Mouse (Mus musculus) kidney, postnatal 0 days (tissue): ENCODE results near the gene Rab37. TPM values are rescaled to one million over a fixed set of nuclear protein-coding genes. Genes with fewer than 3 reads are reported as not detected.

Source experiments
- ATAC-seq: fragments of 200-750 bp; cut with Nextera tagmentation; replicated peaks from 2 replicates; pipeline ENCODE4 v1.8.0; 2017; ENCODE audit warnings: low read depth, moderate number of reproducible peaks, moderate TSS enrichment, moderate library complexity; ENCODE audit not compliant: low FRiP score
- DNase-seq: peaks from one replicate; pipeline ENCODE4 v3.0.0-alpha.2; 2016; ENCODE audit warnings: low spot score
- H3K27ac ChIP-seq: fragments of 300-500 bp; sonication (generic); 2 replicates; pipeline ENCODE4 v1.5.1; 2014; ENCODE audit warnings: mild to moderate bottlenecking
- H3K27me3 ChIP-seq: fragments of 300-500 bp; sonication (generic); 2 replicates; pipeline ENCODE4 v1.6.1; 2014; ENCODE audit warnings: low read length, mixed read lengths; ENCODE audit not compliant: insufficient read depth
- H3K36me3 ChIP-seq: fragments of 300-500 bp; sonication (generic); 2 replicates; pipeline ENCODE4 v1.6.1; 2014; ENCODE audit warnings: low read length, mixed read lengths; ENCODE audit not compliant: insufficient read depth
- H3K4me1 ChIP-seq: fragments of 300-500 bp; sonication (generic); replicated peaks from 2 replicates; pipeline ENCODE4 v1.6.1; 2014; ENCODE audit warnings: antibody characterized with exemption, low read length, mixed read lengths; ENCODE audit not compliant: insufficient read depth
- H3K4me2 ChIP-seq: fragments of 300-500 bp; sonication (generic); 2 replicates; pipeline ENCODE4 v1.6.1; 2014; ENCODE audit warnings: mild to moderate bottlenecking, low read length, moderate library complexity, mixed read lengths
- H3K4me3 ChIP-seq: fragments of 300-500 bp; sonication (generic); replicated peaks from 2 replicates; pipeline ENCODE4 v1.5.1; 2014; ENCODE audit warnings: low read depth, low read length
- H3K9ac ChIP-seq: fragments of 300-500 bp; sonication (generic); 2 replicates; pipeline ENCODE4 v1.6.1; 2014; ENCODE audit warnings: low read depth, low read length
- H3K9me3 ChIP-seq: fragments of 300-500 bp; sonication (generic); replicated peaks from 2 replicates; pipeline ENCODE4 v1.6.1; 2016; ENCODE audit warnings: low read length, inconsistent platforms, mixed read lengths
- CTCF ChIP-seq: IDR thresholded peaks from 2 replicates; pipeline ENCODE4 v1.5.1; 2016; ENCODE audit warnings: antibody characterized with exemption, low read depth, mild to moderate bottlenecking, moderate library complexity
- WGBS: fragments of 180-500 bp; shearing (Covaris S2); extraction: QIAGEN DNeasy Blood & Tissue Kit; methylation state at CpG from one replicate; pipeline ENCODE4 v1.1.7; 2014; 5-methylcytosine and 5-hydroxymethylcytosine counted together
- polyA plus RNA-seq: library from polyadenylated mRNA; unstranded; fragments of >200 nt; fragmentation: Nextera tagmentation; extraction: Ambion mirVana; gene quantifications from 2 replicates; pipeline ENCODE4 v1.2.1, GENCODE M21; 2015

Gene Rab37
- polyA plus RNA-seq, 1 experiment from 2014 or later = 1.8 TPM

GRCm38 (mm10) chr11:115082196-115082595 is 9.0 kb upstream of the Rab37 start:
- H3K27me3 ChIP-seq = no peaks in the 10 kb centered on the region
- H3K9ac ChIP-seq = no peak overlapping the region
- ATAC-seq (no peak), DNase-seq (peak; percentile 57)
- H3K9me3 ChIP-seq = no peaks in the 10 kb centered on the region
- H3K27ac ChIP-seq = no peak overlapping the region
- no peak overlapping the region for H3K4me3 ChIP-seq
- no peaks in the 10 kb centered on the region for H3K4me1 ChIP-seq
- TF ChIP-seq CTCF = no peak
- H3K36me3 ChIP-seq = no peaks in the 10 kb centered on the region
- no peak overlapping the region for H3K4me2 ChIP-seq
- WGBS = 44% methylated on average over 6 of the region's 6 CpGs

GRCm38 (mm10) chr11:115083376-115084139 is 7.7 kb upstream of the Rab37 start:
- Histone ChIP-seq H3K9ac (no peak overlapping the region), H3K27ac (no peak overlapping the region), H3K27me3 (no peaks in the 10 kb centered on the region), H3K36me3 (no peaks in the 10 kb centered on the region), H3K4me3 (no peak overlapping the region), H3K4me1 (no peaks in the 10 kb centered on the region), H3K4me2 (no peak overlapping the region), H3K9me3 (no peaks in the 10 kb centered on the region)
- TF ChIP-seq CTCF = peak; percentile 98
- WGBS = 39% methylated on average over 18 of the region's 18 CpGs
- no peak for ATAC-seq
- DNase-seq = peak; percentile 84

DNA sequence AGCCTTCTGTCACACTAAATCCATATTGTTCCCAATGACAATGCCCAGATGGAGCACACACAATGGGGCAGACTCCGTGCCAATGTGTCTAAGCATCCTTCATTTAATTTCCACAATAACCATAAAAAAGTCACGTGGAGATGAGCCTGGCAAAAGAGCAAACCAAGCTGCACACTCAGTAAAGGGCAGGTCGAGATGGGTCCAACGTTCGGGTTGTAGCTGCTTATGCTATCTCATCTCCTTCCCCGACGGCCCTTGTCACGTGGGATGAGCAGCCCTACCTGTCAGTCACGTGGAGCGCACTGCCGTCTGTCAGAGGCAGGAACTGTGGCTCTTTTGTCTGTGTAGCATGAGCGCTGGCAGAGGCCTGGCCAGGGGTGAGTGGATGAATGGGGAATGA is 6.6 kb upstream of the Rab37 start:
- Histone ChIP-seq H3K36me3 (no peaks in the 10 kb centered on the region), H3K4me3 (no peak overlapping the region), H3K4me1 (no peaks in the 10 kb centered on the region), H3K27me3 (no peaks in the 10 kb centered on the region), H3K9me3 (no peaks in the 10 kb centered on the region), H3K9ac (no peak overlapping the region), H3K27ac (no peak overlapping the region), H3K4me2 (no peak overlapping the region)
- DNase-seq (no peak), ATAC-seq (no peak)
- 58% methylated on average over 12 of the region's 12 CpGs for WGBS
- TF ChIP-seq CTCF = no peak

- H3K27ac ChIP-seq = no peak overlapping the region
- H3K9ac ChIP-seq = no peak overlapping the region
- H3K4me1 ChIP-seq = no peaks in the 10 kb centered on the region
- no peaks in the 10 kb centered on the region for H3K9me3 ChIP-seq
- H3K4me3 ChIP-seq = no peak overlapping the region
- H3K36me3 ChIP-seq = no peaks in the 10 kb centered on the region
- H3K4me2 ChIP-seq = no peak overlapping the region
- no peak for TF ChIP-seq CTCF
- ATAC-seq = no peak
- DNase-seq = no peak
- H3K27me3 ChIP-seq = no peaks in the 10 kb centered on the region
- 66% methylated on average over 8 of the region's 8 CpGs for WGBS
These were observed 6.2 kb upstream of the Rab37 start for GRCm38 (mm10) chr11:115085064-115085463.

GRCm38 (mm10) chr11:115086213-115086612 is 5.0 kb upstream of the Rab37 start:
- 43% methylated on average over 7 of the region's 7 CpGs for WGBS
- Histone ChIP-seq H3K4me1 (no peaks in the 10 kb centered on the region), H3K36me3 (no peaks in the 10 kb centered on the region), H3K9me3 (no peaks in the 10 kb centered on the region), H3K27me3 (no peaks in the 10 kb centered on the region), H3K27ac (no peak overlapping the region), H3K4me3 (no peak overlapping the region), H3K4me2 (no peak overlapping the region), H3K9ac (no peak overlapping the region)
- DNase-seq (no peak), ATAC-seq (no peak)
- TF ChIP-seq CTCF = no peak

- Histone ChIP-seq H3K4me2 (no peak overlapping the region), H3K27me3 (0 out of 2 replicates have a peak, but pooled peaks cover 6% of the 10 kb centered on the region), H3K4me3 (no peak overlapping the region), H3K4me1 (no peaks in the 10 kb centered on the region), H3K9me3 (no peaks in the 10 kb centered on the region), H3K27ac (no peak overlapping the region), H3K36me3 (no peaks in the 10 kb centered on the region), H3K9ac (no peak overlapping the region)
- ATAC-seq = no peak
- peak; percentile 57 for TF ChIP-seq CTCF
- DNase-seq = no peak
- 68% methylated on average over 6 of the region's 6 CpGs for WGBS
These were observed 1.4 kb upstream of the Rab37 start for GRCm38 (mm10) chr11:115089853-115090252.

DNA sequence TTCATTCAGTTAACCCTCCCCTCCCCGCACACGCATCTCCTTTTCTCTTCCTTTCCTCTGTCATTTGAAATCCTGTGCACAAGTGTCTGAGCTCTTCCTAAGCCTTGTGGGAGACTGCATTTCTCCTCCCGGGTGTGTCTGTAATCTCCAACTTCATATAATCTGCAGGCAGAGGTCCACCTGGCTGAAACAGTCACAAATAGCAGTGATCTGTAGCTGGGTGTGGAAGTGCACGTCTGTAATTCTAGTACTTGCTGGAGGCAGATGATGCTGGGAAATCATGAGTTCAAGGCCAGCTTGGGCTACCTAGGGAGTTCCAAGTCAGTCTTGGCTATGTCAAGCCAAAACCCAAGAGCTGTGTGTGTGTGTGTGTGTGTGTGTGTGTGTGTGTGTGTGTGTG is 909 bp downstream of the Rab37 start:
- no peak for DNase-seq
- no peak overlapping the region for H3K9ac ChIP-seq
- no peak overlapping the region for H3K4me2 ChIP-seq
- H3K27ac ChIP-seq = no peak overlapping the region
- no peak overlapping the region for H3K4me3 ChIP-seq
- TF ChIP-seq CTCF = no peak
- H3K36me3 ChIP-seq = no peaks in the 10 kb centered on the region
- 28% methylated on average over 4 of the region's 4 CpGs for WGBS
- H3K9me3 ChIP-seq = no peaks in the 10 kb centered on the region
- no peak for ATAC-seq
- 0 out of 2 replicates have a peak, but pooled peaks cover 6% of the 10 kb centered on the region for H3K27me3 ChIP-seq
- no peaks in the 10 kb centered on the region for H3K4me1 ChIP-seq
